Mouse (Mus musculus) midbrain, embryonic 15.5 days (tissue): ENCODE measurements around the gene Traf3. TPM values are rescaled to one million over a fixed set of nuclear protein-coding genes. Genes with fewer than 3 reads are reported as not detected.
A peak's percentile ranks its signal among the peaks of the same experiment; 100 is the strongest.

Experiments
- ATAC-seq: fragments of 200-750 bp; cut with Nextera tagmentation; replicated peaks from 2 replicates; pipeline ENCODE4 v1.8.0; 2017; ENCODE audit warnings: moderate TSS enrichment
- H3K27ac ChIP-seq: fragments of 300-500 bp; sonication (generic); 2 replicates; pipeline ENCODE4 v1.5.1; 2015; ENCODE audit warnings: mild to moderate bottlenecking, inconsistent platforms
- H3K27me3 ChIP-seq: fragments of 300-500 bp; sonication (generic); replicated peaks from 2 replicates; pipeline ENCODE4 v1.6.1; 2015; ENCODE audit warnings: inconsistent platforms
- H3K36me3 ChIP-seq: fragments of 300-500 bp; sonication (generic); replicated peaks from 2 replicates; pipeline ENCODE4 v1.6.1; 2015; ENCODE audit warnings: inconsistent platforms
- H3K4me1 ChIP-seq: fragments of 300-500 bp; sonication (generic); 2 replicates; pipeline ENCODE4 v1.6.1; 2015; ENCODE audit warnings: inconsistent platforms
- H3K4me2 ChIP-seq: fragments of 300-500 bp; sonication (generic); 2 replicates; pipeline ENCODE4 v1.6.1; 2015; ENCODE audit warnings: inconsistent platforms, mild to moderate bottlenecking, moderate library complexity
- H3K4me3 ChIP-seq: fragments of 300-500 bp; sonication (generic); 2 replicates; pipeline ENCODE4 v1.5.1; 2015; ENCODE audit warnings: mild to moderate bottlenecking, inconsistent platforms
- H3K9ac ChIP-seq: fragments of 300-500 bp; sonication (generic); 2 replicates; pipeline ENCODE4 v1.6.1; 2015; ENCODE audit warnings: mild to moderate bottlenecking, inconsistent platforms
- H3K9me3 ChIP-seq: fragments of 300-500 bp; sonication (generic); 2 replicates; pipeline ENCODE4 v1.6.1; 2016; ENCODE audit warnings: inconsistent platforms
- WGBS: fragments of 180-500 bp; shearing (Covaris S2); methylation state at CpG from one replicate; pipeline ENCODE4 v1.1.7; 2015; ENCODE audit warnings: mixed read lengths; 5-methylcytosine and 5-hydroxymethylcytosine counted together
- polyA plus RNA-seq: library from polyadenylated mRNA; unstranded; fragments of >200 nt; fragmentation: Nextera tagmentation; extraction: Ambion mirVana; gene quantifications from 2 replicates; pipeline ENCODE4 v1.2.1, GENCODE M21; 2015

The Traf3 gene
- polyA plus RNA-seq, 1 experiment from 2014 or later, result 20.8 TPM

GRCm38 (mm10) chr12:111159659-111160428, 6.3 kb upstream of the Traf3 start:
- no peaks in the 10 kb centered on the region for H3K36me3 ChIP-seq
- peaks cover 36% of the 10 kb centered on the region for H3K4me1 ChIP-seq
- no peak overlapping the region for H3K9ac ChIP-seq
- no peak overlapping the region for H3K4me3 ChIP-seq
- H3K27ac ChIP-seq, result no peak overlapping the region
- no peak overlapping the region for H3K4me2 ChIP-seq
- H3K27me3 ChIP-seq, result no peaks in the 10 kb centered on the region
- H3K9me3 ChIP-seq, result no peaks in the 10 kb centered on the region
- 71% methylated on average over 12 of the region's 12 CpGs for WGBS
- no peak for ATAC-seq

- Histone ChIP-seq H3K36me3 (no peaks in the 10 kb centered on the region), H3K9ac (no peak overlapping the region), H3K27me3 (no peaks in the 10 kb centered on the region), H3K9me3 (no peaks in the 10 kb centered on the region), H3K4me2 (no peak overlapping the region), H3K4me3 (no peak overlapping the region), H3K4me1 (peaks cover 47% of the 10 kb centered on the region), H3K27ac (no peak overlapping the region)
- ATAC-seq, result no peak
- 92% methylated on average over 10 of the region's 10 CpGs for WGBS
These were observed 5.3 kb upstream of the Traf3 start for GRCm38 (mm10) chr12:111160871-111161270.

GRCm38 (mm10) chr12:111161943-111162311, 4.2 kb upstream of the Traf3 start:
- H3K27ac ChIP-seq, result peak overlapping the region; percentile 93
- peak overlapping the region; percentile 29 for H3K4me3 ChIP-seq
- H3K4me1 ChIP-seq, result peaks cover 48% of the 10 kb centered on the region
- H3K9me3 ChIP-seq, result no peaks in the 10 kb centered on the region
- peak overlapping the region; percentile 35 for H3K9ac ChIP-seq
- 0 out of 2 replicates have a peak, but pooled peaks have one; percentile 5 for ATAC-seq
- H3K36me3 ChIP-seq, result no peaks in the 10 kb centered on the region
- H3K27me3 ChIP-seq, result no peaks in the 10 kb centered on the region
- 25% methylated on average over 7 of the region's 7 CpGs for WGBS
- peak overlapping the region; percentile 44 for H3K4me2 ChIP-seq

- Histone ChIP-seq H3K4me1 (peaks cover 48% of the 10 kb centered on the region), H3K36me3 (no peaks in the 10 kb centered on the region), H3K9ac (peak overlapping the region; percentile 44), H3K4me3 (peak overlapping the region; percentile 29), H3K27me3 (no peaks in the 10 kb centered on the region), H3K9me3 (no peaks in the 10 kb centered on the region), H3K27ac (peak overlapping the region; percentile 93), H3K4me2 (peak overlapping the region; percentile 44)
- peak; percentile 77 for ATAC-seq
- 4% methylated on average over 16 of the region's 16 CpGs for WGBS
These were observed 3.7 kb upstream of the Traf3 start for GRCm38 (mm10) chr12:111162312-111163061.

- H3K27me3 ChIP-seq, result no peaks in the 10 kb centered on the region
- H3K9me3 ChIP-seq, result no peaks in the 10 kb centered on the region
- H3K9ac ChIP-seq, result peak overlapping the region; percentile 34
- peak overlapping the region; percentile 33 for H3K4me3 ChIP-seq
- peak overlapping the region; percentile 55 for H3K4me2 ChIP-seq
- peaks cover 64% of the 10 kb centered on the region for H3K4me1 ChIP-seq
- peak overlapping the region; percentile 89 for H3K27ac ChIP-seq
- no peaks in the 10 kb centered on the region for H3K36me3 ChIP-seq
- ATAC-seq, result peak; percentile 80
- WGBS, result under 1% methylated on average over 13 of the region's 13 CpGs
These were observed 1.8 kb upstream of the Traf3 start for GRCm38 (mm10) chr12:111164310-111164751.

GRCm38 (mm10) chr12:111165146-111165812, 891 bp upstream of the Traf3 start:
- no peaks in the 10 kb centered on the region for H3K27me3 ChIP-seq
- H3K4me3 ChIP-seq, result peak overlapping the region; percentile 78
- H3K9me3 ChIP-seq, result no peaks in the 10 kb centered on the region
- 63% methylated on average over 10 of the region's 10 CpGs for WGBS
- peaks cover 74% of the 10 kb centered on the region for H3K4me1 ChIP-seq
- H3K27ac ChIP-seq, result peak overlapping the region; percentile 89
- H3K36me3 ChIP-seq, result no peaks in the 10 kb centered on the region
- peak; percentile 14 for ATAC-seq
- H3K9ac ChIP-seq, result no peak overlapping the region
- peak overlapping the region; percentile 55 for H3K4me2 ChIP-seq

GRCm38 (mm10) chr12:111166681-111167289, 615 bp downstream of the Traf3 start:
- ATAC-seq, result no peak; the same call in 1 of the 2 replicates
- peaks cover 67% of the 10 kb centered on the region for H3K4me1 ChIP-seq

GRCm38 (mm10) chr12:111168891-111169290, 2.7 kb downstream of the Traf3 start:
- 0 out of 2 replicates have a peak overlapping the region, but pooled peaks have one; percentile 11 for H3K4me3 ChIP-seq
- H3K36me3 ChIP-seq, result no peaks in the 10 kb centered on the region
- no peak overlapping the region for H3K27ac ChIP-seq
- ATAC-seq, result no peak
- H3K27me3 ChIP-seq, result no peaks in the 10 kb centered on the region
- WGBS, result 69% methylated on average over 4 of the region's 4 CpGs
- H3K4me2 ChIP-seq, result peak overlapping the region; percentile 25; the same call in 1 of the 2 replicates
- no peaks in the 10 kb centered on the region for H3K9me3 ChIP-seq
- H3K9ac ChIP-seq, result no peak overlapping the region
- peaks cover 46% of the 10 kb centered on the region for H3K4me1 ChIP-seq

More at GRCm38 (mm10) chr12:111166681-111167289, 615 bp downstream of the Traf3 start:
- peak overlapping the region; percentile 89 for H3K27ac ChIP-seq
- WGBS, result under 1% methylated on average over 47 of the region's 48 CpGs
- H3K9me3 ChIP-seq, result no peaks in the 10 kb centered on the region
- peak overlapping the region; percentile 78 for H3K4me3 ChIP-seq
- peak overlapping the region; percentile 55 for H3K4me2 ChIP-seq
- peak overlapping the region; percentile 69 for H3K9ac ChIP-seq
- no peaks in the 10 kb centered on the region for H3K36me3 ChIP-seq
- no peaks in the 10 kb centered on the region for H3K27me3 ChIP-seq

GRCm38 (mm10) chr12:111178772-111179171, 12.6 kb downstream of the Traf3 start:
- Histone ChIP-seq H3K27me3 (no peaks in the 10 kb centered on the region), H3K36me3 (no peaks in the 10 kb centered on the region), H3K9me3 (no peaks in the 10 kb centered on the region), H3K4me1 (no peaks in the 10 kb centered on the region), H3K27ac (no peak overlapping the region), H3K4me2 (no peak overlapping the region), H3K4me3 (no peak overlapping the region), H3K9ac (no peak overlapping the region)
- ATAC-seq, result no peak
- WGBS, result 80% methylated on average over 4 of the region's 4 CpGs

- Histone ChIP-seq H3K4me3 (no peak overlapping the region), H3K27me3 (no peaks in the 10 kb centered on the region), H3K4me2 (no peak overlapping the region), H3K9me3 (no peaks in the 10 kb centered on the region), H3K36me3 (no peaks in the 10 kb centered on the region), H3K27ac (no peak overlapping the region), H3K9ac (no peak overlapping the region), H3K4me1 (no peaks in the 10 kb centered on the region; the same call in 1 of the 2 replicates)
- WGBS, result 85% methylated on average over 5 of the region's 5 CpGs
- no peak for ATAC-seq
These were observed 15.7 kb downstream of the Traf3 start for GRCm38 (mm10) chr12:111181848-111182247.

GRCm38 (mm10) chr12:111182378-111182777, 16.2 kb downstream of the Traf3 start:
- WGBS, result 97% methylated on average over 6 of the region's 6 CpGs
- Histone ChIP-seq H3K4me2 (no peak overlapping the region), H3K36me3 (no peaks in the 10 kb centered on the region), H3K4me3 (no peak overlapping the region), H3K4me1 (no peaks in the 10 kb centered on the region; the same call in 1 of the 2 replicates), H3K9ac (no peak overlapping the region), H3K9me3 (no peaks in the 10 kb centered on the region), H3K27me3 (no peaks in the 10 kb centered on the region), H3K27ac (no peak overlapping the region)
- no peak for ATAC-seq
